Mouse (Mus musculus) left cerebral cortex, adult 2 months (tissue): ENCODE results near the gene Parg. TPM values are rescaled to one million over a fixed set of nuclear protein-coding genes. Genes with fewer than 3 reads are reported as not detected.
"Not testable (repeated sequence)": the region's sequence is repeated elsewhere in the genome, so short reads cannot be mapped to it uniquely, and the experiment has no call there.

ENCODE experiments used
- DNase-seq, 2 experiments: peaks; one replicate each; pipeline ENCODE4 v3.0.0; 2021 to 2022; ENCODE audit warnings: low spot score in 2 of 2, mixed read lengths in 1 of 2; ENCODE audit errors: extremely low spot score in 1 of 2
- H3K27ac ChIP-seq: fragments of 200-600 bp; 2 replicates; pipeline ENCODE4 v1.8.1; 2022
- H3K4me3 ChIP-seq: fragments of 200-600 bp; 2 replicates; pipeline ENCODE4 v1.8.1; 2022
- CTCF ChIP-seq: fragments of 200-600 bp; IDR thresholded peaks from 2 replicates; pipeline ENCODE4 v1.8.1; 2022; ENCODE audit warnings: antibody characterized with exemption, mild to moderate bottlenecking, moderate library complexity
- intact Hi-C: fragments of 180-260 bp; cut with DNase I; formaldehyde crosslinking; loops from one replicate; pipeline ENCODE4 v1.15.1; 2025
- total RNA-seq, 2 experiments: library from RNA; stranded (reverse); gene quantifications; 2 replicates each; pipeline ENCODE4 v1.2.3; 2021

Gene Parg
- total RNA-seq, 2 experiments from 2014 or later = 42.5 to 42.8 TPM

DNA sequence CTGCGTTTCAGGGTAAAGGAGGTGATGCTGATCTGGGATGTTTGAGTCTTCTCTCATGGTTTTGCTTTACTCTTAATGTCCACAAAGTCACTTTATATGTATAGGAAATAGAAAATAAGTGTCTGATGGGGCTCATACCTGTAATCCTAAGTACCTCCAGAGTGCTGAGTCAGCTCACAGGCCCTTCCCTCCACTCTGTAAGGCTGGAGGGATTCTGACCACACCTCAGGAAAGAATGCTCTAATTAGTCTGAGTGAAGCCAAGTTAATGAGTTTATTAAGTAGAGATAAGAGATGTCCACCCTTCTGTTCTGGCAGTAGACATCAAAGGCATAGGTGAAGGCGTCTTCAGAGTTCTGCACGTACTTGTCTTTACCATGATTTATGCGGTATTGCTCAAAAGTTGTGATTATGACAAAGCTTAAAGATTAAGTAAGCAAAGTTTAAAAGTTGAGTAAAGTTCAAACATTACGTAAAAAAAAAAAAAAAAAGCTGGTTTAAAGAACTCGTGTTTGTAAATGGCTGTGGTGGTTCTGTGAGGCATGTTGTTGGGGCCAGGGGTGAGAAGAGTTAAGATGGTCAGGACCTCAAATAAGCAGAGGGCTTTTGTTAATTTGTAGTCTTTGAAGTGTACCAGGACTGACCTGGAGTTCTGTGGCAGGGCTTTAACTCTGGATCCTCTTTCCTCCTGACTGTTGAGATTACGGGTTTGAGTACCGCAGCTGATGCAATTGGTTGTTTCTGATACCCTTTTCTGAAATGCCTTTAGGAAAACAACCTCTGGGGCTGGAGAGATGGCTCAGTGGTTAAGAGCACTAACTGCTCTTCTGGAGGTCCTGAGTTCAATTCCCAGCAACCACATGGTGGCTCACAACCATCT, 37.3 kb upstream of the Parg start:
- no peak for DNase-seq
- TF ChIP-seq CTCF = no peak
- no peak overlapping the region for H3K4me3 ChIP-seq
- no peak overlapping the region for H3K27ac ChIP-seq
- intact Hi-C loops = no loop called here

DNA sequence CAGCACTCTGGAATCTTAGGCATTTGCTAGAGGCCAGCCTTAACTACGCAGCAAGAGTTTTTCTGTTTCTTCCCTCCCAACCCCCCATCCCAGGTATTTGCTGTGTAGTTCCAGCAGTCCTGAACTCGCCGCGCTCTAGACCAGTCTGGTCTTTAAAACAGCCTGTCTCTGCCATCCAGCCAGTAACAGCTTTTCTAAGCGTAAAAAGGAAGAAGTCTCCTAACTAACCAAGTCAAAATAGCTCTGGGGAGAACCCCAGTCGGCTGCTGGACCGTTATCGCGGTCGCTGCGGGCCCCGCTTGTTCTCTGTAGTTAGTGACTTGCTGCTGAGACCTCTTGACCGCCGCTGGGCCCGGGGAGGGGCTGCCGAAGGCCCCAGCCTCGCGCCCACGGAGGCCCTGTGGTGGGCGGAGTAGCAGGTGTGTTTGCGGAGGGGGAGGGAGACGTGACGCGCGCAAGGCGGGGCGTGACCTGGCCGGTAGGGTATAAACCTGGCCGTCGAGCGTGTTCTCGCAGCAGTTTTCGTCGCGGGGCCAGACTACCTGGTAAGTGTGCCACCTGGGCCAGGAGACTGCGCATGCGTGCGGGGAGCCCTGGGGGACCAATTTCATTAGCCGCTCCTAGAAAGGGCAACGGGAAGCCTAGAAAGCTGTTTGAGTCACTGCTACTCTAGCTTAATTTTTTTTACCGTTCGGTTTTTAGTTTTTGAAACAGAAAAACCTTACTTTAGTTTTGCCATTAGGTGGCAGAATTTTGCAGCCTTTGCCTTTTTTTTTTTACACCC, 36.3 kb upstream of the Parg start:
- Histone ChIP-seq H3K27ac (peak overlapping the region; percentile 25; the same call in 1 of the 2 replicates), H3K4me3 (peak overlapping the region; percentile 63)
- intact Hi-C loops = no loop called here
- DNase-seq = peak; percentile 35 to 55
- peak; percentile 32 for TF ChIP-seq CTCF

DNA sequence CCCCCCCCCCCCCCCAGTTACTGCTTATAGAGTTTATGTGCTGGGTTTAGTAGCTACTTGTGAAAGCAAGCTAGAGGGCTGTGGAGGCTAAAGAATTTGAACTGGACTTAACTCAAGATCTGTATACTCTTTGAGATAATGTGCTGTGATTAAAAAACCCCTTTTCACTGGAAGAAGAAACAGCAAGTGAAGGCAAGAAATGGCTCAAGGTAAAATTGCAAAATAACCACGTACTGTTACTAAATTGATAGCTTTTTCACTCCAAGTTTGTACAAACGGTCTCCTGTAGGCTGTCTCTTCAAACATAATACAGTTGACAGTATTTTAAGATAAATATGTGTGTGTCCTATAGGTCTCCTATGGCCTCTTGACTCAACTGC, 35.7 kb upstream of the Parg start:
- intact Hi-C loops = no loop called here
- no peak for TF ChIP-seq CTCF
- Histone ChIP-seq H3K27ac (no peak overlapping the region), H3K4me3 (no peak overlapping the region; the same call in 1 of the 2 replicates)
- DNase-seq = no peak

DNA sequence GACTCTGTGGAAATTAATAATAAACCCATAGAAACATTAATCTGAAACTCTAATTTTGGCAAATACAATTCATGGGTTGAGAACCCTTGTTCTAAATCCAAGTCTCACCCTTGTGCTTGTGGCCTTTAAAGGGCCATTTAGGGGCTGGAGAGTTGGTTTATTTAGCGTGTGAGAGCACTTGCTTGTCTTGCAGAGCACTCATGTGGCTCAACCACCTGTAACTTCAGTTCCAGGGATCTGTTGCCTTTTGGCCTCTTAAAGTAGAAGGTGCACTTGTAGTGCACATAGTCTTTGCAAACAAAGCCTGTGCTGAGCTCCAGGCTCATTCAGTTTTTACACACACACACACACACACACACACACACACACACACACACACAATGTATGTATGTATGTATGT, 34.9 kb upstream of the Parg start:
- Histone ChIP-seq H3K27ac (no peak overlapping the region), H3K4me3 (no peak overlapping the region)
- intact Hi-C loops = no loop called here
- no peak for DNase-seq
- TF ChIP-seq CTCF = no peak

DNA sequence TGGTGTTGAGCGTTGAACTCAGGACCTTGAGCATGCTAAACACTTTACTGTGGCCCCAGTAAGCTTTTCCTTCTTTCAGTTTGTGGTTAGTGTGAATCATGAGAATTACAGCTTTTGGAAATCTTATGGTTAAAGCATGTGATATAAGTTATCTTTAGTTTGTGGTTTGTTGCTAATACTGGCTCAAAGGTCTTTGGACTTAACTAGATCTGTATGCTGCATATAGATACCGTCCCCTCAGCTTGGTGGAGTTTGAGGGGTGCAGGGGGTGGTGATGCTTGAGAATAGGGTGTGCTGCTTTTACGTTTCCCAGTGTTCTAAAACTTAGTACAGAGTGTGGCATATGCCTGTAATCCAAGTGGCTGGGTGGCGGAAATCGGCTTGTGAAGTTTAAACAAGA, 34.4 kb upstream of the Parg start:
- no peak for TF ChIP-seq CTCF
- no peak for DNase-seq
- intact Hi-C loops = no loop called here
- H3K4me3 ChIP-seq = no peak overlapping the region
- H3K27ac ChIP-seq = no peak overlapping the region

DNA sequence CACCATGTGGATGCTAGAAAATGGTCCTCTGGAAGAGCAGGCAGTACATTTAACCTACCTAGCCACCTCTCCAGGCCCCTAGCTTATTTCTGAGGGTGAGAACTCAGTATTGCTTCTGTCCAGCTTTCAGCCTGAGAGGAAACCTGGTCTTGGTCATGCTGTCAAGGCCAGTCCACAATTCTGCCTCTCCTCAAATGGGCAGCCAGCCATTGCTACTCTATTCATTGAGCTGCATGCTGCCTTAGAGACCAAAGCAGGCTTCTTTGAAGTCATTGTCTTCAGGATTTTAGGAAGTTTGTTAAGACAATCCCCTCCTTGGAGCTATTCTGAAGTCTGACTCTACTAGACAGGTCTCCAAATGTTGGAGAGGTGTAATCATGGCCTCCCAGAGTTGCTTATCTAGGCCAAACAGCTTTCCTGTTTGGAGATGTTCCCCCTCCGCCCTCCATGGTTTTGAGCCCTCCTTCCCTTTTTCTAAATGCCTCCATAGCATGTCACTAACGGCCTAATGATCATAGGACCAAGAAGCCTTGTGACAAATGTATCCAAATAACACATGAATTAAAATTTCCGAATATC, 33.0 kb upstream of the Parg start:
- no peak overlapping the region for H3K4me3 ChIP-seq
- DNase-seq = no peak
- no peak for TF ChIP-seq CTCF
- 0 out of 2 replicates have a peak overlapping the region, but pooled peaks have one; percentile 20 for H3K27ac ChIP-seq
- intact Hi-C loops = no loop called here

DNA sequence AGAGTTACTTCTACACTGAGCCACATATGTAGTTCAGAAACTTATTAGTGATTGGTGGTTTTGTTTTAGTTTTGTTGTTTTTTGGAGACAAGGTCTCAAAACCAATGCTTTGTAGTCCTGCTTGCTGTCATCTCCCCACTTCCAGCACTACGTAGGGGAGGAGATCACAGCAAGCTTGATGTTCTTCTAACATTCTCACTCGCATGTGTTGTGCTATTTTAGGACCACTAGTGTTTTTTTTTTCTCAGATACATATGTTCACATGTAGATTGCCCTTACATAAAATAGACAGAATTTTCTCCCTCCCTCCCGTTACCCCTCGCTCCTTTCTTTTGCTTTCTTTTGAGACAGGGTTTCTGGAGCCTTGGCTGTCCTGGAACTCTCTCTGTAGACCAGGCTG, 31.6 kb upstream of the Parg start:
- H3K27ac ChIP-seq = no peak overlapping the region
- TF ChIP-seq CTCF = no peak
- DNase-seq = no peak
- H3K4me3 ChIP-seq = no peak overlapping the region
- intact Hi-C loops = no loop called here

DNA sequence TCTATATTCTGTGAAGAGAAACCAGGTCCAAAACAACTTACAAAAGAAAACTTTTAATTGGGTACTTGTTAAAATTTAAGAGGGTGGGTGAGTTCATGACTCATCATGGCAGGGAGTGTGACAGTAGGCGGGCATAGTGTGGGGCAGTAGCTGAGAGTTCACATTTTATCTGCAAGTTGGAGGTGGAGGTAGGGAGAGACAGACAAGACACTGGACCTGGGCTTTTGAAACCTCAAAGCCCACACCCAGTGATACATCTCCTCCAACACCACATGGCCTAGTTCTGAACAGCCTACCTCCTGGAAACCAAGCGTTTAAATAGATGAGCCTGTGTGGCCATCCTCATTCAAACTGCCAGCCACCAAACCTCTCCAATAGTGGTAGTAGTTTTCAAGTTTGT, 26.4 kb upstream of the Parg start:
- no peak for TF ChIP-seq CTCF
- H3K4me3 ChIP-seq = no peak overlapping the region
- intact Hi-C loops = no loop called here
- no peak overlapping the region for H3K27ac ChIP-seq
- DNase-seq = no peak

DNA sequence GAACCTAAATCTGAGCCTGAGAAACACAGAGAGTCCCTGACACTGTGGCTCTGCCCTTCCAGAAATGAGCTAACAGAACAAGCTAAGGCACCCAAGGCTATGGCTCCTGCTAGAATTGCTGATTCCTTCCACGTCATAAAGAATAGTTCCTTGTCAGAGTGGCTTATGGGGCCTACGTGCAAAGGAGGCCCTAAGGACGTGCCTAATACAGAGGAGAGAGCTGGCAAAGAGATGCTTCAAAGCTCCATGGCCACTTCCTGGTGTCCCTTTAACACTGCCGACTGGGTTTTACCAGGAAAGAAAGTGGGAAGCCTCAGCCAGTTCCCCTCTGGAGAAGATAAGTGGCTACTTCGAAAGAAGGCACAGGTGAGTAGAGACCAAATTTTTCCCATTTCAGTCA, 25.2 kb upstream of the Parg start:
- H3K4me3 ChIP-seq, DNase-seq, H3K27ac ChIP-seq, intact Hi-C loops: not testable (repeated sequence)

DNA sequence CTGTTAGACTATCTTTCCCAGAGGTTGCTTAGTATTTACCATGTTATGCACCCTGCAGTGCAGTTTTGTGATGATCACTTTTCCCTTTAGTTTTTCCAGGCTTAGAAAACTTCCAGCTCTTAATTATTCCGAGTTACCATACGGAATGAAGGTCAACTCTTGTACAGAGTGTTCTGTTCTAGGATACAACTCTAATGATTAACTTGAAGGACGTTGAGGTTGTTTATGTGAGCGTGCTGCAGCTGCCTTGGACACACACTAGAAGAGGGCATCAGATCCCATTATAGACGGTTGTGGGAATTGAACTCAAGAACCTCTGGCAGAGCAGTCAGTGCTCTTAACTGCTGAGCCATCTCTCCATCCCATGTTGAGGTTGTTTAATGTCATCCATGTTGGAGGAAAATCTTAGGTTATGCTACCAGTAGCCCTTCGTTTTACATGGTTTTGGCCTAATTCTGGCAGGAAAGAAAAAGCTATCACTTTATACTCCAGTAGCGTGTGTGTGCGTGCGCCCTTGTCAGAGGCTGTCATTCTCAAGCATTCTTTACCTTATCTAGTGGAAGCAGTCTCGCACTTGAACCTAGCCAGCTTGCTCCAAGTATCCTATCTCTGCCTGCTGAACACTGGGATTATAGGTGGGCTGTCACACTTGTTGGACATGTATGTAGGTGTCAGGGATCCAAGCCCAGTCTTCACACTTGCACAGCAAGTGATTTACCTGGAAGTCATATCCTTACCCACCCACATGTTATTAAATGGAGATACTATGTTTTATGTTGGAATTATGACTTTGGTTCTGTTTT, 22.2 kb upstream of the Parg start:
- no peak for DNase-seq
- Histone ChIP-seq H3K27ac (no peak overlapping the region), H3K4me3 (no peak overlapping the region)
- TF ChIP-seq CTCF = no peak
- intact Hi-C loops = loop anchor here (5.0 kb wide), 1 partner anchor 472 kb away; no protein-coding TSS in a partner anchor

DNA sequence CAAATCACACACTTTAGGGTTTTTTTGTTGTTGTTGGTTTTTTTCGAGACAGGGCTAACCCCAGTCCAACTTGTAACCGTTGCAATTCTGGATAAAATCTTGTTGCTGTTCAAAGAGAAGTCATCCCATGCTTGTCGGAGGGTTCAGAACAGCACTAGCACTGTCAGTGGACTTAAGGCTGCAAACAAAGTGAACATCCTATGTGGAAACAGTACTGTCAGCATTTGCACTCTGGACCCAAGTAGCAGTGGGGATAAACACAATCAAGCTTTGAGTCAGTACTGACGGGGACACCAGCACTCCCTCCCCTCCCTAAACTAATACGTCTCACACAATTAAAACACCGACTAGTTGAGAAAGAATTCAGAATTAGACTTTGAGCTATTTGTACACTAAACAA, 20.9 kb upstream of the Parg start:
- no peak for TF ChIP-seq CTCF
- H3K27ac ChIP-seq = no peak overlapping the region
- DNase-seq = no peak
- intact Hi-C loops = loop anchor here (5.0 kb wide), 1 partner anchor 474 kb away; no protein-coding TSS in a partner anchor
- H3K4me3 ChIP-seq = no peak overlapping the region
